Mouse (Mus musculus): ENCODE results near the gene Ppox.

DNA sequence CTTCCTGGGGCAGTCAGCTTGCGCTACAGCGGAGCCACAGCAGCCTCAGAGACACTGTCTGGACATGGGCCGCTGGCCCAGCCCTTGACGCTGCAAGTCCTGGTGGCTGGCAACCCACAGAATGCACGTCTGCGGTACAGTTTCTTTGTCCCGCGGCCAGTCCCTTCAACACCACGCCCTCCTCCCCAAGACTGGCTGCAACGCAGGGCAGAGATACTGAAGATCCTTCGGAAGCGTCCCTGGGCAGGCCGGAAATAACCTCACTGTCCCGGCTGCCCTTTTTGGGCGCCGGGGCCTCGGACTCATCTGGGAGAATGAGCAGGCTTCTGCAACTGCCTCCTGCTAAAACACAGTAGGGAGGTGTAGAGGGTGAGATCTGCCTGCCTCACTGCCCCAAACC, 22.1 kb downstream of the Ppox start:
- TF ChIP-seq POLR2A (IDR thresholded peaks at IDR 0.05; ENCODE audit: insufficient read depth, low read depth, low read length) (no peak), CTCF (IDR thresholded peaks at IDR 0.05) (no peak)

All from heart, adult 2 months (tissue).